Mouse (Mus musculus) liver, adult (tissue): Measurements from ENCODE around the gene Scgn.

ENCODE experiments used
- GATA4 ChIP-seq: IDR thresholded peaks from 2 replicates; pipeline ENCODE4 v1.6.1; 2014; ENCODE audit warnings: mild to moderate bottlenecking, low read length; ENCODE audit not compliant: insufficient replicate concordance

Scgn gene

DNA sequence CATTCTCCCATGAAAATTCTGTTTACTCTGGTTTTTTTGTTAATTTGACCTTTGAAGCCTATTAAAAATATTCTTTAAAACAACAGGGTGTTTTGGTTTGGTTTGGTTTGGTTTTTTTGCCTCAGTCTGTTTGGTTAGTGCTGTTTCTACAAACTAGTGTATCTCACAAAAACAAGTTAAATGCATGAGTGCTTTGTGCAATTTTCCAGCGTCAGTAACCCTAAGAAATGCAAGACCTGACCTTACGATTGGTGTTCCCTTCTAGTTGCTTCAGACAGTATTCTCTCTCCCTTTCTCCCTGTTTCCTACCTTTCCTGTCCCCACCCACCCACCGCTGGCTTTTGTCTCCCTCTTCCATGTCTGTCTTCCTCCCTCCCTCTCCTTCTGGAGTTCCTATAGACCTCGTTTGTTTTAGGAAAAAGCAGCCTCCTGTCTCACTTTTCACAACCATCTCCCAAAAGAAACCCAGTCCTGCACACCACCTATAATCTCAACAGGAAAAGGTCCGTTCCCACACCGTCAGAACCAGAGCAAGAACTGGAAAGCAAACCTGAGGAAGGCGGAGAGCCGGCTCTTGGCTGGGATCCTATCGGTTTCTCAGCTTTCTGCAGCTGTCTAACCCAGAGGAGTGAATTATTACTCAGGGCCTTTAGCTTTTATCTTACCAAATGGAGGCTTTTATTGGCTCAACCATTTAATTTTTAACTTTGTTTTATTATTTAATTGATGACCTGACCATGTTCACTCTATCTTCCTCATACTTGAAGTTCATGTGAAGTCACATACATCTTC, 76.4 kb downstream of the Scgn start, which contains the start of gene Slc17a4:
TSS of gene Slc17a4 (minus strand) at position 634 of the 792 bp plus-strand sequence.
- TF ChIP-seq GATA4 = peak; percentile 68; the same call in 1 of the 2 replicates

DNA sequence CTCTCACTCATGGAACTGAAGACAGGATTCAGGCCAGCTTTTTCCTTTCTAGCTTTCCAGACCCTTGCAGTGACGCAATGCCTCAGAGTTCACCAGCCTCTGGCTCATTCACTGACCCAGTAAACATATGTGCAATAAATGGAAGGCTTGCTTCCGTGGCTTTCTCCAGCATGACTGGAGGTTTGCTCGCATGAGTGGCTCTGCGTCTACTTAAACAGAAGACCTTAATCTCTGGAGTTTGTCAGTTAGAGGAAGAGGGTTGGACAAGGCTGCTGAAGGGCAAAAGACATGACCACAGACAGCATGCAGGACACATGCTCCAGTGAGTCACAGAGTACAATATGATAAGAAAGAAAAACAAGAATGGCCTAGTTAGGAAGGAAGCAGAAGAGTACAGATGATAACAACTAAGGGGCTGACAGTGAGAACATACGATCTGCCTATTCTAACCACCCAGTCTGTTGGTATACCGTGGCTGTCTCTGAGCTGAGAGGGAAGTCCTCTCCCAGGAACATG, 77.2 kb downstream of the Scgn start:
- TF ChIP-seq GATA4 = peak; percentile 83; the same call in 1 of the 2 replicates

DNA sequence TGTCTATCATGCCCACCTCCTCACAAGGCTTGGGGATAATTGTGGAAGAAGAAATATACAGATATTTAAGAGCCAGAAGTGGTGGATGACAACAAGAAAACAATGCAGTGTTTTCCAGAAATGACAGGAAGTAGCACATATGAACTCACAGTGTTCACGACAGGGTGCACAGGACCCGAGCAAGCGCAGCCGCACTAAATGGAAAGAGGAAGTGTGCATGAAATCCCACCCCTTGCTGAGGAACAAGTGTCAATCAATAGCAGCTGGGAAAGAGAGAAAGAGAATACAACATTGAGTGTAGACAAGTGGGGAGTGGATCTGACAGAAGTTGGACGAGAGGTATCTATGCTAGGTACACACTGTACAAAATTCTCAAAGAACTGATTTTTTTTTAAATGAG, 79.7 kb downstream of the Scgn start:
- no peak for TF ChIP-seq GATA4

GRCm38 (mm10) chr13:23910121-23910520, 80.9 kb downstream of the Scgn start:
- no peak for TF ChIP-seq GATA4

- TF ChIP-seq GATA4 = no peak
These were observed 84.1 kb downstream of the Scgn start for GRCm38 (mm10) chr13:23906906-23907305.
